Mouse (Mus musculus): ENCODE data around the gene Elmsan1. TPM values are rescaled to one million over a fixed set of nuclear protein-coding genes. Genes with fewer than 3 reads are reported as not detected.

The Elmsan1 gene
- polyA plus RNA-seq, 1 experiment from 2014 or later, result 7.7 TPM

DNA sequence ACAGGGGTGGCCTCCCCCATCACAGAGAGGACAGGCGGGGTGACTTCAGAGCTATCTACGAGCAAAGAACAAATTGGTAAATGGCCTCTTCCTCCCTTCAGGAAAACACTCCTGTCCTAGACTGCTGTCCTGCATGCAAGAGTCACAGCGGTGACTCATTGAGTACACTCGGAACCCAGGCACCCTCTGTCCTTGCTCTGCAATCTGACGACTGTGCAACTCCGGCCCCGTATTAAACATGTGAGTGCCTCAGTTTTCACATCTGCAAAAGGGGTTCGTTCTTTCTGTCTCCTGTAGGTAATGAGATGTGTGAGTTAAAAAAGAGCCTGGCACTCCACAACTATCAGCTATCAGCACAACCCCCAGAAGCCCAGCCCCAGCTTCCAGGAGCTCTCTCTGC lies 58.2 kb downstream of the Elmsan1 start:
- Histone ChIP-seq H3K4me2 (no peak overlapping the region), H3K27ac (replicated peaks) (peak overlapping the region; percentile 81), H3K4me1 (replicated peaks) (peaks cover 45% of the 10 kb centered on the region), H3K9ac (no peak overlapping the region), H3K4me3 (replicated peaks) (no peak overlapping the region), H3K27me3 (no peaks in the 10 kb centered on the region), H3K9me3 (replicated peaks) (no peaks in the 10 kb centered on the region), H3K36me3 (replicated peaks) (peaks cover 100% of the 10 kb centered on the region)
- 92% methylated on average over 8 of the region's 8 CpGs for WGBS (ENCODE audit: insufficient replicate concordance)
- ATAC-seq (ENCODE audit: insufficient read depth), result no peak

DNA sequence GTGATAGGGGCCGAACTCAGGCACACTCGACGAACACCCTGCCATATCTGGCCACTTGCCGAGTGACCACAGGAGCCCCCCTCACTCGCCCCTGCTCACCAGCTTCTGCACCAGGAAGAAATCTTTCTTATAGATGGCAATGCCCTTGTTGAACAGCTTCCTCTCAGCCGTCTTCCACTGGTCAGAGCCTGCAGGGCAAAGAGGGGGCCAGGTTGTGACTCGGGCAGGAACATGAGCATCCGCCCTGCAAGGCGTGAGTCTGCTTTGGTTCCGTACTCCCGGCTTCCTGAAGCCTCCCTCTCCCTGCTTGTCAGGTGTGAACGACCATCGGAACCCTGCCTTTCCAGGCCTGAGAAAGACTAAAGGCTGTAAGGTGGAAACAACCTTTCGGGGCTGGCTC lies 60.5 kb downstream of the Elmsan1 start:
- no peak for ATAC-seq (ENCODE audit: insufficient read depth)
- peaks cover 100% of the 10 kb centered on the region for H3K36me3 ChIP-seq (replicated peaks)
- 79% methylated on average over 14 of the region's 14 CpGs for WGBS (ENCODE audit: insufficient replicate concordance)

DNA sequence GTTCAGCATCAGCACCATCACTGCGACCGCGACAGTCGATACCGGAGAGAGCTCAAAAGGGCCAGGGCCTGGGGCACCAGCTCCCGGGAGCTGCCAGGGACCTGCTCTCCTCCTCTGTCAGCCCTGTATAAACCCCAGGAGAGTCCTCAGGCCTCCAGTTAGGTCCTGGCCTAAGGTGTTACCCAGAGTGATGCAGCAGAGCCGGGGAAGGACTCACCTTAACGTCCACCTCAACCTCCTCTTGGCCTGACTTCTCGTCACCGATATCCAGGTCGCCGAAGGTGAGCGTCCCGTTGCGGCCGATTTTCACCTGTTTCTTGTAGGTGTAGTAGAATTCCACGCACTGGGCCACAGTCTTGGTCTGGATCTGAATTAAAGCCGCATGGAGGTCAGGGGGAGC lies 62.5 kb downstream of the Elmsan1 start:
- no peak overlapping the region for H3K4me2 ChIP-seq
- no peaks in the 10 kb centered on the region for H3K27me3 ChIP-seq
- H3K36me3 ChIP-seq (replicated peaks), result peaks cover 99% of the 10 kb centered on the region
- ATAC-seq (ENCODE audit: insufficient read depth), result no peak
- H3K4me1 ChIP-seq (replicated peaks), result peaks cover 48% of the 10 kb centered on the region
- no peak overlapping the region for H3K9ac ChIP-seq
- H3K4me3 ChIP-seq (replicated peaks), result no peak overlapping the region
- no peaks in the 10 kb centered on the region for H3K9me3 ChIP-seq (replicated peaks)
- H3K27ac ChIP-seq (replicated peaks), result no peak overlapping the region
- 94% methylated on average over 18 of the region's 18 CpGs for WGBS (ENCODE audit: insufficient replicate concordance)

More for the DNA sequence above, 60.5 kb downstream of the Elmsan1 start:
- H3K9ac ChIP-seq, result no peak overlapping the region
- H3K9me3 ChIP-seq (replicated peaks), result no peaks in the 10 kb centered on the region
- peaks cover 47% of the 10 kb centered on the region for H3K4me1 ChIP-seq (replicated peaks)
- H3K27me3 ChIP-seq, result no peaks in the 10 kb centered on the region
- no peak overlapping the region for H3K4me2 ChIP-seq
- H3K27ac ChIP-seq (replicated peaks), result no peak overlapping the region
- H3K4me3 ChIP-seq (replicated peaks), result no peak overlapping the region

GRCm38 (mm10) chr12:84155523-84155871 lies 63.2 kb downstream of the Elmsan1 start:
- Histone ChIP-seq H3K36me3 (replicated peaks) (peaks cover 93% of the 10 kb centered on the region), H3K4me1 (replicated peaks) (peaks cover 48% of the 10 kb centered on the region), H3K27ac (replicated peaks) (no peak overlapping the region), H3K4me3 (replicated peaks) (no peak overlapping the region), H3K27me3 (no peaks in the 10 kb centered on the region), H3K9ac (no peak overlapping the region), H3K9me3 (replicated peaks) (no peaks in the 10 kb centered on the region), H3K4me2 (no peak overlapping the region)
- WGBS (ENCODE audit: insufficient replicate concordance), result 69% methylated on average over 2 of the region's 2 CpGs
- no peak for ATAC-seq (ENCODE audit: insufficient read depth)

- Histone ChIP-seq H3K4me2 (no peak overlapping the region), H3K36me3 (replicated peaks) (peaks cover 93% of the 10 kb centered on the region), H3K4me3 (replicated peaks) (no peak overlapping the region), H3K4me1 (replicated peaks) (peaks cover 50% of the 10 kb centered on the region), H3K9me3 (replicated peaks) (no peaks in the 10 kb centered on the region), H3K27me3 (no peaks in the 10 kb centered on the region), H3K9ac (no peak overlapping the region), H3K27ac (replicated peaks) (no peak overlapping the region)
- WGBS (ENCODE audit: insufficient replicate concordance), result 75% methylated on average over 11 of the region's 11 CpGs
- no peak for ATAC-seq (ENCODE audit: insufficient read depth)
Measured at GRCm38 (mm10) chr12:84154786-84155522, 63.7 kb downstream of the Elmsan1 start.

DNA sequence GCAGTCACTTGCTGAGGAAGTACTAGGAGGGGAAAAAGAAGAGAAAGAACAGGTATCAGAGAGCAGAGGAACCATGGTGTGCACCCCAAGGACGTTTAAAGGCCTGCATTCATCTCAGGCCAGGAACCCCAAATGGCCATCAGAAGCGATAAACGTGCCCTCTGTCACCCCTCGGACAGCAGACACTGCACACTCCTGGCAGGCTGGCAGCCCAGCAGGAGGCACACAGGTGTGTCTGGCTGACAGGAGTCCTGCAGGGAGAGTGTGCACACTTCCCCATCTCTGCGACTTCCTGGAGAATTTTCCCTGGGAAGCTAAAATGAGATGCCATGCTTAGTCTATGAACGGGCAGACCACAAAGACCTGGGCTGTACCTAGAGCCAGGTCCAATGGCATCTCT lies 65.3 kb downstream of the Elmsan1 start:
- H3K4me1 ChIP-seq (replicated peaks), result peaks cover 63% of the 10 kb centered on the region

GRCm38 (mm10) chr12:84152352-84153190 lies 66.1 kb downstream of the Elmsan1 start:
- peaks cover 74% of the 10 kb centered on the region for H3K36me3 ChIP-seq (replicated peaks)
- H3K9ac ChIP-seq, result peak overlapping the region; percentile 69
- no peaks in the 10 kb centered on the region for H3K9me3 ChIP-seq (replicated peaks)
- peak overlapping the region; percentile 92 for H3K27ac ChIP-seq (replicated peaks)
- no peaks in the 10 kb centered on the region for H3K27me3 ChIP-seq
- WGBS (ENCODE audit: insufficient replicate concordance), result 69% methylated on average over 32 of the region's 32 CpGs
- peak overlapping the region; percentile 64 for H3K4me2 ChIP-seq
- peak; percentile 19; the same call in 1 of the 2 replicates for ATAC-seq (ENCODE audit: insufficient read depth)
- H3K4me1 ChIP-seq (replicated peaks), result peaks cover 71% of the 10 kb centered on the region
- H3K4me3 ChIP-seq (replicated peaks), result peak overlapping the region; percentile 60

More for the DNA sequence above, 65.3 kb downstream of the Elmsan1 start:
- WGBS (ENCODE audit: insufficient replicate concordance), result 78% methylated on average over 6 of the region's 6 CpGs
- Histone ChIP-seq H3K27ac (replicated peaks) (peak overlapping the region; percentile 92), H3K4me3 (replicated peaks) (no peak overlapping the region), H3K9me3 (replicated peaks) (no peaks in the 10 kb centered on the region), H3K4me2 (peak overlapping the region; percentile 64), H3K36me3 (replicated peaks) (peaks cover 82% of the 10 kb centered on the region), H3K27me3 (no peaks in the 10 kb centered on the region), H3K9ac (0 out of 2 replicates have a peak overlapping the region, but pooled peaks have one; percentile 33)
- no peak for ATAC-seq (ENCODE audit: insufficient read depth)

- H3K4me1 ChIP-seq (replicated peaks), result peaks cover 78% of the 10 kb centered on the region
- H3K9ac ChIP-seq, result peak overlapping the region; percentile 69
- 63% methylated on average over 10 of the region's 10 CpGs for WGBS (ENCODE audit: insufficient replicate concordance)
Measured at GRCm38 (mm10) chr12:84151911-84152310, 66.8 kb downstream of the Elmsan1 start.

GRCm38 (mm10) chr12:84150976-84151375 lies 67.7 kb downstream of the Elmsan1 start:
- peaks cover 83% of the 10 kb centered on the region for H3K4me1 ChIP-seq (replicated peaks)
- peak overlapping the region; percentile 64 for H3K4me2 ChIP-seq
- 11% methylated on average over 6 of the region's 6 CpGs for WGBS (ENCODE audit: insufficient replicate concordance)
- H3K27ac ChIP-seq (replicated peaks), result peak overlapping the region; percentile 92
- H3K9me3 ChIP-seq (replicated peaks), result no peaks in the 10 kb centered on the region
- peak overlapping the region; percentile 69 for H3K9ac ChIP-seq
- H3K4me3 ChIP-seq (replicated peaks), result peak overlapping the region; percentile 60
- no peaks in the 10 kb centered on the region for H3K27me3 ChIP-seq
- H3K36me3 ChIP-seq (replicated peaks), result peaks cover 58% of the 10 kb centered on the region
- ATAC-seq (ENCODE audit: insufficient read depth), result peak; percentile 87

More at GRCm38 (mm10) chr12:84151911-84152310, 66.8 kb downstream of the Elmsan1 start:
- no peaks in the 10 kb centered on the region for H3K27me3 ChIP-seq
- H3K27ac ChIP-seq (replicated peaks), result peak overlapping the region; percentile 92
- peaks cover 67% of the 10 kb centered on the region for H3K36me3 ChIP-seq (replicated peaks)
- no peak for ATAC-seq (ENCODE audit: insufficient read depth)
- peak overlapping the region; percentile 60 for H3K4me3 ChIP-seq (replicated peaks)
- peak overlapping the region; percentile 64 for H3K4me2 ChIP-seq
- H3K9me3 ChIP-seq (replicated peaks), result no peaks in the 10 kb centered on the region

GRCm38 (mm10) chr12:84149971-84150370 lies 68.7 kb downstream of the Elmsan1 start:
- no peak for ATAC-seq (ENCODE audit: insufficient read depth)
- H3K9me3 ChIP-seq (replicated peaks), result no peaks in the 10 kb centered on the region
- 91% methylated on average over 15 of the region's 15 CpGs for WGBS (ENCODE audit: insufficient replicate concordance)
- H3K27me3 ChIP-seq, result no peaks in the 10 kb centered on the region
- H3K4me2 ChIP-seq, result 0 out of 2 replicates have a peak overlapping the region, but pooled peaks have one; percentile 64
- H3K4me3 ChIP-seq (replicated peaks), result no peak overlapping the region
- peak overlapping the region; percentile 20; the same call in 1 of the 2 replicates for H3K9ac ChIP-seq
- peak overlapping the region; percentile 92 for H3K27ac ChIP-seq (replicated peaks)
- peaks cover 82% of the 10 kb centered on the region for H3K4me1 ChIP-seq (replicated peaks)
- H3K36me3 ChIP-seq (replicated peaks), result peaks cover 48% of the 10 kb centered on the region

DNA sequence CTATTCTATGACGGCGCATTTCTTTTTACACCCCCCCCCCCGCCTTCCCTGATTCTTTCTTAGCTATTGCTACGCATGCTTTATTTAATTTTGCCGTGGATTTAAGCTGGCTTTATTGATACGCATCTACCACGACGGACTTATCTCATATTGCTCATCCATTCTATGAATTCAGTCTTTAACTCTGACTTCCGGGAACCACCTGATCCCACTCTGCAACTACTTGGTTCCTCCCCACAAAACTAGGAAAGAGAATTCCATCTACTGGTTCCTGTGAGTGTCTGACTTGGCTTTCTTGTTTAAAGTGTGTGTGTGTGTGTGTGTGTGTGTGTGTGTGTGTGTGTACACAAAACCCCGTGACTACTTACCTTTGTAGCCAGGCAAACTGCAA lies 70.1 kb downstream of the Elmsan1 start:
- Histone ChIP-seq H3K4me2 (peak overlapping the region; percentile 95), H3K4me1 (replicated peaks) (peaks cover 70% of the 10 kb centered on the region), H3K9me3 (replicated peaks) (no peaks in the 10 kb centered on the region), H3K4me3 (replicated peaks) (peak overlapping the region; percentile 65), H3K9ac (no peak overlapping the region), H3K36me3 (replicated peaks) (peaks cover 34% of the 10 kb centered on the region), H3K27ac (replicated peaks) (peak overlapping the region; percentile 29), H3K27me3 (no peaks in the 10 kb centered on the region)
- WGBS (ENCODE audit: insufficient replicate concordance), result 19% methylated on average over 10 of the region's 10 CpGs
- ATAC-seq (ENCODE audit: insufficient read depth), result no peak
